In the genomic region with DNA sequence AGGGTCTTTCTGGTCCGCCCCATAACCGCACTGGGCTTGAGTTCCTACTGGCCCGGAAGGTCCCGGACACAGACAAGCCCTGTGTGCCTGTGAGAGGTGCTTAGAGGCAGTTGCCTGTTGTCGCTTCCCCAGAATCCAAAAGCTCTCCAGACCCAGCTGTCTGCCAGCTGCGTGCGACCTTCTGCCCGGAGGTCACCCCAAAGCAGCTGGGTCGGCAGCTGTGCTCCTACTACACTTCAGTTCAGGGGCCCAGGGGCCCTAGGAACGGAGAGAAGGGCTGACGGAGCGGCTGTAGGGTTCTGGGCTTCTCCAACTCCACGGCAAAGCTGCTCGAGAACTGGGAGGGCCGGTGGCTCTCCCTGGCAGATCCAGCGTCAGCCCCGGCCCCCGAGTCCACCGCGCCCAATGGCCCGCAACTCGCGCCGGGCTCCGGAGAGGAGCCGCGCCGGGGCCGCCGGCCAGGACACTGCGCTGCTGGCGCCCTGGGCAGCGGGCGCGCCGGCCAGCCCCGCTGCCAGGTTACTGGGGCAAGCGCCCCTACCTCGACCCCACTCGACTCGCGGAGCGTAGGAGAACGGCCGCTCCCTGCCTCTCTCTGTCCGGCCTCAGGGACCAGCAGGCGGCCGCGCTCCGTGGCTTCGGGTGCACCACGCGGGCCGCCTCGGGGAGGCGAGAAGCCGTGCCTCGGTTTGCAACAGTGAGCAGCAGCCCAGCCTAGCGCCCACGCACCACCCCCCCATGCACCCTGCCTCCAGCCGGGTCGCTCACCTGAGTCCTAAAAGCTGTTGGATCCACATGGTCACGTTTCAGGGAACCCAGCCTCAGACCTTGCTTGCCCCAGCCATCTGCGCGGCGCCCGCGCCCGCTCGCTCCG, we compare ENCODE assay signal across 9 mouse cellular contexts. TPM values are rescaled to one million over a fixed set of nuclear protein-coding genes. Genes with fewer than 3 reads are reported as not detected.
A peak's percentile ranks its signal among the peaks of the same experiment; 100 is the strongest.
DNase-seq lines count a peak whose midpoint lies in the region; ATAC-seq and TF ChIP-seq lines count a peak whose summit lies in the region.
"Had no signal": no experiment of that assay in that cellular context is flagged by ENCODE, and none has a peak within 500 bp of the region (broad histone marks: within the 10 kb centered on the region; RNA-seq: fewer than 3 reads in every experiment).

No protein-coding gene starts in this region.

- no peak for DNase-seq in heart, adult 8-10 months (ENCODE audit: low spot score)
- DNase-seq in ES-E14 (ENCODE audit: low read depth, low spot score): no peak
- no peak for DNase-seq in T-cell, adult 2 months (ENCODE audit: low spot score)
- DNase-seq in spleen, postnatal 10 days (ENCODE audit: low spot score in 2 of 2): no peak

- no peaks in the 10 kb centered on the region for H3K36me3 ChIP-seq in heart, embryonic 12.5 days
- H3K36me3 ChIP-seq in ES-E14 (ENCODE audit: control insufficient read depth, insufficient read depth, low read length, poor library complexity, severe bottlenecking): no peaks in the 10 kb centered on the region
- H3K36me3 ChIP-seq in forebrain, embryonic 12.5 days (replicated peaks): no peaks in the 10 kb centered on the region
- no peaks in the 10 kb centered on the region for H3K36me3 ChIP-seq in liver, embryonic 16.5 days (ENCODE audit: control insufficient read depth, insufficient read depth)

- H3K9ac ChIP-seq in heart, embryonic 12.5 days: no peak overlapping the region
- H3K9ac ChIP-seq in ES-E14 (ENCODE audit: insufficient read depth, low read depth, low read length, poor library complexity, severe bottlenecking): peak overlapping the region; percentile 26
- H3K9ac ChIP-seq in forebrain, embryonic 12.5 days: peak overlapping the region; percentile 68
- H3K9ac ChIP-seq in liver, embryonic 16.5 days (ENCODE audit: low read depth, low read length): no peak overlapping the region

- ATAC-seq in heart, embryonic 12.5 days (ENCODE audit: insufficient number of reproducible peaks, low FRiP score): 0 out of 2 replicates have a peak, but pooled peaks have one; percentile 10
- no peak for ATAC-seq in forebrain, embryonic 12.5 days (ENCODE audit: low FRiP score)
- no peak for ATAC-seq in liver, embryonic 16.5 days (ENCODE audit: low read depth)
- ATAC-seq in granulocyte monocyte progenitor cell, adult 5-6 weeks (replicated peaks; ENCODE audit: poor library complexity, severe bottlenecking): no peak

- peak overlapping the region; percentile 52 for H3K4me3 ChIP-seq in heart, embryonic 12.5 days
- peak overlapping the region; percentile 57 to 62 for H3K4me3 ChIP-seq in ES-E14 (ENCODE audit: insufficient read depth in 1 of 2, low read depth in 1 of 2, low read length in 2 of 2, poor library complexity in 1 of 2, severe bottlenecking in 1 of 2)
- H3K4me3 ChIP-seq in forebrain, embryonic 12.5 days (replicated peaks): peak overlapping the region; percentile 58
- peak overlapping the region; percentile 2; the same call in 1 of the 2 replicates for H3K4me3 ChIP-seq in liver, embryonic 16.5 days (ENCODE audit: low read depth, low read length)
- H3K4me3 ChIP-seq: erythroblast, embryonic 14.5 days had no signal

- peaks cover 14% of the 10 kb centered on the region for H3K4me1 ChIP-seq in heart, embryonic 12.5 days (replicated peaks)
- peaks cover 0 to 2% of the 10 kb centered on the region in 2 experiments; a peak in 1 of 4 replicates for H3K4me1 ChIP-seq in ES-E14 (ENCODE audit: control insufficient read depth in 2 of 2, insufficient read depth in 2 of 2, low read length in 2 of 2, poor library complexity in 1 of 2)
- H3K4me1 ChIP-seq in forebrain, embryonic 12.5 days: peaks cover 70% of the 10 kb centered on the region
- H3K4me1 ChIP-seq in liver, embryonic 16.5 days (ENCODE audit: control insufficient read depth, low read depth, low read length): no peaks in the 10 kb centered on the region

- H3K27me3 ChIP-seq in heart, embryonic 12.5 days (replicated peaks): peaks cover 97% of the 10 kb centered on the region
- H3K27me3 ChIP-seq in forebrain, embryonic 12.5 days: peaks cover 85% of the 10 kb centered on the region
- H3K27me3 ChIP-seq in liver, embryonic 16.5 days (ENCODE audit: control insufficient read depth, insufficient read depth, low read depth, low read length): peaks cover 59% of the 10 kb centered on the region

- H3K9me3 ChIP-seq in heart, embryonic 12.5 days (replicated peaks): no peaks in the 10 kb centered on the region
- H3K9me3 ChIP-seq in ES-E14 (ENCODE audit: control insufficient read depth, insufficient read depth, low read depth, low read length): no peaks in the 10 kb centered on the region
- H3K9me3 ChIP-seq in forebrain, embryonic 12.5 days: no peaks in the 10 kb centered on the region
- no peaks in the 10 kb centered on the region for H3K9me3 ChIP-seq in liver, embryonic 16.5 days (replicated peaks; ENCODE audit: control insufficient read depth, low read length)

- H3K27ac ChIP-seq in heart, embryonic 12.5 days (ENCODE audit: poor library complexity, severe bottlenecking): no peak overlapping the region
- H3K27ac ChIP-seq in ES-E14 (ENCODE audit: insufficient read depth, low read depth, low read length, poor library complexity, severe bottlenecking): no peak overlapping the region
- H3K27ac ChIP-seq in forebrain, embryonic 12.5 days: no peak overlapping the region; the same call in 1 of the 2 replicates
- no peak overlapping the region for H3K27ac ChIP-seq in liver, embryonic 16.5 days (ENCODE audit: low read length)

- in situ Hi-C loops in ES-E14 (cut with MboI; ENCODE audit: low sequenced_read_pairs in 2 of 2, unreplicated experiment in 2 of 2): no loop called here

- 2% methylated on average over 70 of the region's 71 CpGs for WGBS in heart, embryonic 12.5 days
- under 1% methylated on average over 69 of the region's 71 CpGs for WGBS in forebrain, embryonic 12.5 days
- 2% methylated on average over 69 of the region's 71 CpGs for WGBS in liver, embryonic 16.5 days (ENCODE audit: insufficient replicate concordance)

- H3K4me2 ChIP-seq in heart, embryonic 12.5 days: peak overlapping the region; percentile 90
- peak overlapping the region; percentile 95 for H3K4me2 ChIP-seq in forebrain, embryonic 12.5 days
- no peak overlapping the region for H3K4me2 ChIP-seq in liver, embryonic 16.5 days (ENCODE audit: low read depth, low read length)

TF ChIP-seq in ES-E14, 5 proteins besides CTCF, POLR2A, EP300 and RAD21:
- no peak for TF ChIP-seq ZNF384 (IDR thresholded peaks at IDR 0.05; ENCODE audit: low read depth, low read length)
- no peak for TF ChIP-seq MAFK (IDR thresholded peaks at IDR 0.05; ENCODE audit: insufficient read depth, low read depth, low read length)
- no peak for TF ChIP-seq CHD2 (IDR thresholded peaks at IDR 0.05; ENCODE audit: low read depth, low read length)
- no peak for TF ChIP-seq HCFC1 (IDR thresholded peaks at IDR 0.05; ENCODE audit: borderline replicate concordance, insufficient read depth, low read length)
- no peak for TF ChIP-seq ZC3H11A (IDR thresholded peaks at IDR 0.05; ENCODE audit: borderline replicate concordance, low read depth, low read length)

RNA-seq across cellular contexts. Expression of gene Ajap1, which starts 1.0 kb away (rescaled TPM):
- 0.10 and 0.18 TPM in 2 replicates for polyA plus RNA-seq in heart, embryonic 12.5 days (2016; fragmentation: Nextera tagmentation; extraction: Ambion mirVana)
- total RNA-seq in heart, adult 8-10 months (2022): under 1 TPM; 0.17 to 0.44 (median 0.20) TPM
- total RNA-seq in ES-E14 (2012; rRNA removed): 0.27 and 0.58 TPM in 2 replicates
- 2.7 and 3.5 TPM in 2 replicates for polyA plus RNA-seq in forebrain, embryonic 12.5 days (2016; fragmentation: Nextera tagmentation; extraction: Ambion mirVana)
- polyA plus RNA-seq in liver, embryonic 16.5 days (2015; fragmentation: Nextera tagmentation; extraction: Ambion mirVana): 0.11 TPM in 2 replicates
- total RNA-seq in granulocyte monocyte progenitor cell, adult 5-6 weeks (2014; fragmentation: Nextera tagmentation): not detected in 2 replicates
- total RNA-seq in granulocyte monocyte progenitor cell, adult 5-6 weeks (2017): not detected in 2 replicates
- polyA plus RNA-seq: erythroblast, embryonic 14.5 days had no signal

Comparison
In these comparisons a context has a peak if more than half of its experiments do, and no peak if none do; other contexts are left out.
1. H3K4me3 ChIP-seq: peak in every context shown above with its lines; median percentile 60 in ES-E14; 58 in forebrain, embryonic 12.5 days; 52 in heart, embryonic 12.5 days; 2 in liver, embryonic 16.5 days.
2. H3K9ac ChIP-seq: peak in ES-E14 (single experiment) and forebrain, embryonic 12.5 days (single experiment); none in heart, embryonic 12.5 days (single experiment) and liver, embryonic 16.5 days (single experiment).